Mouse (Mus musculus): ENCODE data around the gene Ston1.

Ston1 gene

DNA sequence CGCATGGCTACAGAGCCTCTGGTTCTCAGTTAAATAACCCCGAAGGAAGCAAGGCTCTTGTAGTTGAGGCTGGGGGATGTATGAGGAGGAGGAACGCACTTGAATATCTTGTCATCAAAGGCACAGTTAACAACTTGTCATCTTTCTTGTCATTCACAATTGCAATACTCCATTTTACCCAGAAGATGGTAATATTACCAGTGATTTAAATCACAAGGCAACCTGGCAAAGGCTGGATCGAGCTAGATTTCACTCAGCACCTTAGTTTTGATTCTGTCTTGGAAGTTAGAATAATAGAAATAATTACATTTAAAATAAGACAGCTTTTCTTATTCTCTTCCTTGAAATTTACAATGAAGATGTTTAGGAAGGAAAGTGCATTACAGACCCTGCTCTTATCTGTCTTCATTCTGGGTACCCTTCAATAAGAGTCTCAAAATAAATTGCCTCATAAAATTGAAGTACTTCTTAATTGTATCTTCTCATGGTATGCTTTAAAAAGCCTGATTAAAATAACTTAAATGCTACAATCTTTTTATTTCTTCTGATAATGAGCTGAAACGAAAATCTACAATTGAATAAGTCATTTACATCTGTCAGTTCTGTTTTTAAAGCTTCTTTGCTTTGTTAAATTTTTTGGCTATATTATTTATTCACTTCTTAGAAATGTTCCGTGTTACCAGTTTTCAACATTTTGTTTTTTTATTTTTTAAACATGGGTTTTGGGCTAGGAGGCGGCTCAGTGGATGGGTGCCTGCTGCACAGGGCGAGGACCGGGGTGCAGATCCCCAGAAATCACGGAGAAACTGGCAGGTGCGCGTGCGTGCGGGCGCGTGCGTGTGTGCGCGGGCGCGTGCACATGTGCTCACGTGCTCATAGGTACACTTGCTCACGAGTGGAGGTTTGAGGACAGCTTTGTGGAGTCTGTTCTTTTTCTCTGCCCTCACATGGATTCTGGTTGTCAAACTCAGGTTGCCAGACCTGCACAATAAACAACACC is 78.1 kb downstream of the Ston1 start:
- no peak for DNase-seq

DNA sequence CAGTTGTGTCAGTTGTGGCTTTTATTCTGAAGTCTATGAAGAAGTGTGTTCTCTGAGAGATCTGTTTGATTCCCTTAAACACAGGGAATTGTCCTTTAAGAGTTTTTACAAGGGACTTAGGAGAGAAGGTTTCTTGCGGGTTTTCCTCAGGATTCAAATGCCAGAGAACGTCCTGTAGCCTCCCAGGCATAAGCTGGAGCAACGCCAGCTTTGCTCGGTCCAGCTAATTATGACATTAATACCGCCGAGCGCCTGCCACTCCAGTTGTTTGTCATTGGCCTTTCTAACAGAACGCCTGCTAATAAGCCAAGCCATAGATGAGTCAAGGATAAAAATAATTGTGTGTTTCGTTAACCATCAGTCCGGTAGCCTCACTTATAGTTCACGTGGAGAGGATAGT is 90.7 kb downstream of the Ston1 start:
- DNase-seq, result no peak

DNA sequence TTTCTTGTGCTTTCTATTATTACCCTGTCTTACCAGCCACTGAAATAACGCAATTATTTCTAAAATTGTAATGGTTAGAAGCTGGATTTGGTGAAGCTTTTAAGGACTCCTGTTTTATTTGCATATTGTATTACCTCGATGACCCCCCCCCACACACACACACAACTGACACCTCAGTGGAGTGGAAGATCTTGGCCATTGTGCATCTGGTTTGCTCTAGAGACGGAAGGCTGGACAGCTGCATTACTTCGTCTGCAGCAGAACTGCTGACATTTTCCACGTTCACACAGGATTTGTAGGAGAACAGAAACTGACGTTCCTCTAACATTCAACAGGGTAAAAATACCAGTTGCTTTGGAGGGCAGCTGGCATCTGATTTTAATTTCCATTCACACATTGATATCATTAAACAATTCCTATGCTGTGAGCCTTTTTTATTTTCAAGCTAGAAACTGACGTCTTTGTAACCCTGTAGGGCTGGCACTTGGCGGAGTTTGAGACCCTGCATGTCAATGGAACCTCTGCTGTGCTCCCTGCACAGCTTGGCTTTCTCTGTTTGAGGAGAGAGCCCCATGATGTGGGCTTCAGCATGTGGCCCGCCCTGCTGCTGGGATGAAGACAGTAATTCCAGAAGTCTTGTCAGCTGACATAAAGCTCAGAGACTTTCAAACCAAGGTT is 99.3 kb downstream of the Ston1 start:
- no peak for DNase-seq

DNA sequence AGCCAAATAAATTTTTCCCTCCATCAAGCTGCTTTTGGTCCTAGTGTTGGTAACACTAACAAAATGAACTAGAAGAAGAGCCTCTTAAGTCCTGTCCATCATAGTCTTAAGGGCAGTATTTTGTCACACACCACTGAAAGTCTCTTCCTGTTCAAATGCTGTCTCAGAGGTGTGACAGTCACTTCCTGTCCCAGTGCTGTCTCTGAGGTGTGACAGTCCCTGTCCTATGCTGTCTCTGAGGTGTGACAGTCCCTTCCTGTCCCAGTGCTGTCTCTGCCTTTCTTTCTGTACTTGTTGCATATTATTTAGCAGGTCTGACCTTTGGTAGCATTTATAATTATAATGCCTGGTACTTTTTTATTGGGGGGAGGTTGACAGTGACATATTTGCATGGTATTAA is 103.4 kb downstream of the Ston1 start:
- DNase-seq, result no peak

DNA sequence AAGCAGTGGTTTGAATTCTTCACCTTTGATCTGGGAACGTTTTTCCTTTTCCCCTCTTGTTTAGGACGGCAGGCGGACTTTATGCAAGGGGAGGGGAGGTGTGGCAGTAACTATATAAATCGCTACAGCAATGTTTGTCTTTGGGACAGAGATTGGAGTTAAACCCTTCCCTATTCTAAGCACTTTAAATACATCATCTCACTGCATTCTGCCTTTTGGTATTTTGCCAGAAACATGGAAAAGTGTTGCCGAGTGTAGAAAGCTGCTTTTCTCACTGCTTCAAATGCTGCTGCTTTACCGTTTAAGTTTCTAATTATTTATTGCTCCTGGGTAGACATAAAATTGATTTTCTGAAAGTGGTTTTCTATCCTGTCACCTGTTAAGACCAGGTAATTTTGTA is 104.9 kb downstream of the Ston1 start:
- DNase-seq, result no peak

DNA sequence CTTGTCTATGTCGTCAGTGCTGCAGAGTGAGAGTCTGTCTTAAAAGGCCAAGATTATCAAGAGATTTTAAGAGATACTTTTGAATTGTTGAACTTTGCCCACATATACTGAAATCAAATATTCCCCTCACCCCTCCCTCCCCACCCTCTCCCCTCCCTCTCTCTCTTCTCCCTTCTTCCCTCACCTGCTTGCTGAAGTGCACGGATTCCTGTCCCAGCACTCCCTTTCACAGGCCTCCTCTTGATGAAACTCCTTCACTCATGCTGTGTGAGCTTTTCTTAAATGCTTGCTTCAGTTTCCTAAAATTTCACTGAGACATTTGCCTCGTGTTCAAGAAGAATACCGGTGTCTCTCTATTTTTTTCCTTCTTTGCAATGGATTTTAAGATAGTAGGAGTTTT is 105.6 kb downstream of the Ston1 start:
- no peak for DNase-seq

DNA sequence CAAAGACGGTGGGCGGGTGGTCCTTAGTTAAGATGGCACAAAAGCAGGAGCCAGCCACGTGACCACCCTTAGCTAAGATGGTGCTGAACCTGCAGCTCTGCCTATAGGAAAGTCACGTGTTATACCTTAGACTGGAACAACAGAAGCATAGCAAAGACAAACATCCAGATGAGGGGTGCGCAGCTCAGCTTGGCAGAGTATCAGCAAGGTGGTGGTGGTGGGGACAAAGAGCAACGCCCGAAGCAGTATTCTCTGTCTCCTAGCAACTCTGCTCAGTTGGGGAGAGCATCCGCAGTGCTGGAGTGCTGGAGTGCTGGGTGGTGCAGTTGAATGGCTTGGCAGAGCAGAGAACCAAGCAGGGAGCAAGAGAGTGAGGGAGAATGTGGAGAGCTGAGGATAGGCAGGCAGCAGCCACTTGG is 108.8 kb downstream of the Ston1 start:
- DNase-seq, result no peak

Data from kidney, adult 11 months (tissue).